Mouse (Mus musculus) neural tube, embryonic 12.5 days (tissue): ENCODE measurements at regions not wholly inside any gene's neighbourhood (a gene's known extent, or its start where the extent isn't known, plus 50 kb on each side); places are given as distances from the start of the nearest gene placed in this dataset.

Source experiments
- ATAC-seq: fragments of 200-750 bp; cut with Nextera tagmentation; 2 replicates; pipeline ENCODE4 v1.8.0; 2017; ENCODE audit warnings: low read depth, mild to moderate bottlenecking, moderate TSS enrichment, moderate library complexity; ENCODE audit not compliant: low FRiP score
- H3K27ac ChIP-seq: fragments of 300-500 bp; sonication (generic); 2 replicates; pipeline ENCODE4 v1.5.1; 2016
- H3K27me3 ChIP-seq: fragments of 300-500 bp; sonication (generic); replicated peaks from 2 replicates; pipeline ENCODE4 v1.6.1; 2016; ENCODE audit warnings: mild to moderate bottlenecking
- H3K36me3 ChIP-seq: fragments of 300-500 bp; sonication (generic); 2 replicates; pipeline ENCODE4 v1.6.1; 2016; ENCODE audit warnings: mild to moderate bottlenecking
- H3K4me1 ChIP-seq: fragments of 300-500 bp; sonication (generic); 2 replicates; pipeline ENCODE4 v1.6.1; 2016
- H3K4me2 ChIP-seq: fragments of 300-500 bp; sonication (generic); replicated peaks from 2 replicates; pipeline ENCODE4 v1.6.1; 2016; ENCODE audit warnings: mild to moderate bottlenecking
- H3K4me3 ChIP-seq: fragments of 300-500 bp; sonication (generic); 2 replicates; pipeline ENCODE4 v1.5.1; 2016
- H3K9ac ChIP-seq: fragments of 300-500 bp; sonication (generic); 2 replicates; pipeline ENCODE4 v1.6.1; 2016; ENCODE audit warnings: mild to moderate bottlenecking
- H3K9me3 ChIP-seq: fragments of 300-500 bp; sonication (generic); 2 replicates; pipeline ENCODE4 v1.6.1; 2016; ENCODE audit warnings: mild to moderate bottlenecking
- WGBS: fragments of 180-500 bp; shearing (Covaris S2); methylation state at CpG from one replicate; pipeline ENCODE4 v1.1.7; 2016; 5-methylcytosine and 5-hydroxymethylcytosine counted together

DNA sequence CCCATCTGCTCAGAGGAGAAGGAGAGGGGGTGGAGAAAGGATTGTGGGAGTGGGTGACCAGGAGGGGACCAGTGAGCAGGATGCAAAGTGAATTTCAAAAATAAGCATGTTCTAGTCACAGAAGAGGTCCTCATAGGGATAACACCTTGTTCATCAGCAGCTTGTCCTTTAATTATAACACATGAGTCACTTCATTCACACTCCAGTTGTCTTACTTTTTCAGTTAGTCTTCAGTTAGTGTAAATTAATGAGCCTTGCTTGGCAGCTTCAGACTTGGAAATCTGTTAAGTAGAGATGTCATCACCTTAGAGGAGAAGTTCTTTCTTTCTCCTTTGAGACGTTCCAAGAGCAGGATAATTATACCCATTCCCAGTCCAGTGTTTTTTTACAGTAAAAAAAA lies 332.3 kb downstream of the Xpnpep1 start:
- Histone ChIP-seq H3K4me3 (no peak overlapping the region), H3K27me3 (no peaks in the 10 kb centered on the region), H3K36me3 (no peaks in the 10 kb centered on the region), H3K9ac (no peak overlapping the region), H3K9me3 (no peaks in the 10 kb centered on the region), H3K4me2 (no peak overlapping the region), H3K4me1 (no peaks in the 10 kb centered on the region), H3K27ac (no peak overlapping the region)
- WGBS, result 86% methylated on average over 1 of the region's 1 CpGs
- ATAC-seq, result no peak

DNA sequence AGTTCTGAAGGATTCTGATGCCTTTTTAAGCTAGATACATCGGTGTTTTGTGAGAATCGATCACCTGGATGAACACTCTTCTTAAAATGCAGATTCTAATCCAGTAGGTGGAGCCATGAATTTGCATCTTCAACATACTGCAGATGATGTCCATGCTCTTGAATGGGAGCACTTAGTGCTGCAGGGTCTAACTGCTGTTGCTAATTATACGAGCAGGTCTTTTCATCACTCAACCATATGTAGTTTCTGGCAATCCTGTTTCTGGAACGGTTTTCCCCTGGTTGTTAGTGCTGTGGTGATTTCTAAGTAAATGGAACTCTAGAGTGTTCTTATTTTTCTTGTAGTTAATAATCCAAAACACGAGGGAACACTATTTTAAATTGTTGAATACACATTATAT lies 379.0 kb downstream of the Xpnpep1 start:
- Histone ChIP-seq H3K9ac (no peak overlapping the region), H3K4me3 (no peak overlapping the region), H3K9me3 (no peaks in the 10 kb centered on the region), H3K36me3 (no peaks in the 10 kb centered on the region), H3K4me1 (no peaks in the 10 kb centered on the region), H3K27me3 (no peaks in the 10 kb centered on the region), H3K27ac (no peak overlapping the region), H3K4me2 (no peak overlapping the region)
- ATAC-seq, result no peak
- WGBS, result 77% methylated on average over 5 of the region's 5 CpGs

DNA sequence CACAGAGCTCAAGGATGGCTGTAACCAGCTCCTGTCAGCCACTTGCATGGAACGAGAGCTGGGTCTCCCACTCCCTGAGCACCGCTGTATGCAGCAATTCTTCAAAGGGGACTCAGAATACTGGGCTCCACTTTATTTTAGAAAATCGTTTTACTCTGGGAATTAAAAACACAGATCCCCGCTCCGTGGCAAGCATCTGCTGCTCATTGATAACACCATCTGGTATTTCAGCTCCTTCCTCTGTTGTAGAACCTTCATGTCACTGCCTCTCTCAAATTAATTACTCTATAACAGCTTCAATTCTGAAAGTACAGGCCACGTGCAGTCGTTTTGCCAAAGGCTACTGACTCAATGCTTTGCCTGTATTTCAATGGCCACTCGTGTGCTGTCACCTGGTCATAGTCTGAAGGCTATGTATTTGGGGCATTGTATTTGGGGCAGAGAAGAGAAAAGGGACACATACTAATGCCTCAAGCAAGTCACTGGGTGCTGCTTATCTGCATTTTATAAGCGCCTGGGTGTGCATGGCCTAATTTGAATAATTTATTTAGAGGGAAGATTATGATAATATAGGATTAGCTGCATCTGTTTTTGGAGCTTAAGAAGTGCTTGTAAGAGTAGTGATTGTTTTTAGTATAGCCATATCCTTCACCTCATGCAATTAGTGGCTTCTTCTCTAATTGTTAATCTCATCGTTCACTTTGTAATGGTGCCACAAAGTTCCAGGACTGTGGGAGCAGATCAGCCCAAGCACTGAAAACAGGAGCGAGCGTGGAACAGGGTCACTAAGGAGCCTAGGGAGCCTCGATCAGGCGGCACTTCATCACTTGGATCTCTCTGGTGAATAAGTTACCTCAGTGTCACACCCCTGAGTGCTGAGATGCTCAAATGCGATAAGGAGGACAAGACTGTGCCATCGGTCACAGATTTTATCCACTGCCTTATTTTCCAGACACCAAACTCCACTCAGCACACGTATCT lies 383.3 kb downstream of the Ins1 start:
- H3K9me3 ChIP-seq, result no peaks in the 10 kb centered on the region
- WGBS, result 59% methylated on average over 17 of the region's 17 CpGs
- no peak overlapping the region for H3K9ac ChIP-seq
- no peak overlapping the region for H3K4me2 ChIP-seq
- peak; percentile 76 for ATAC-seq
- no peaks in the 10 kb centered on the region for H3K27me3 ChIP-seq
- H3K27ac ChIP-seq, result no peak overlapping the region
- H3K4me3 ChIP-seq, result no peak overlapping the region
- no peaks in the 10 kb centered on the region for H3K4me1 ChIP-seq
- H3K36me3 ChIP-seq, result no peaks in the 10 kb centered on the region

DNA sequence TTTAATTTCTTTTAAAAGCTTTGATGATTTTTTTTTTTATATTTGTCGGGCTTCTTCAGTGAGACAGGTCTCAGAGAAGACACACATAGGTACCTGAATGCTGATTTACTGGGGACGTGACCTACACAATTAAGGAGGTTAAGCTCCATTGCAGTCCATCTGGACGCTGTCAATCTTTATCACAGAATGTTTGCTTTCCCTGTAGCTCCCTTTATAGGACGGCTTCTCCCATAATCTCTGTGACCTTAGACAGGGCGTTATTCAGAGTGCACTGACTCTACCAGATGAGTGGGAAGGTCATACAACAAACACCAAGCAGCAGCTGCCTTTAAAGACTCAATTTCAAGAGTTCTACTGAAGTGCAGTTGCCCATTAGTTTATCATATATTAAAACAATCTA lies 376.1 kb downstream of the Ins1 start:
- Histone ChIP-seq H3K4me3 (no peak overlapping the region), H3K27ac (no peak overlapping the region), H3K4me2 (no peak overlapping the region), H3K4me1 (no peaks in the 10 kb centered on the region), H3K9me3 (no peaks in the 10 kb centered on the region), H3K27me3 (no peaks in the 10 kb centered on the region), H3K9ac (no peak overlapping the region), H3K36me3 (no peaks in the 10 kb centered on the region)
- WGBS, result 60% methylated on average over 5 of the region's 5 CpGs
- no peak for ATAC-seq

DNA sequence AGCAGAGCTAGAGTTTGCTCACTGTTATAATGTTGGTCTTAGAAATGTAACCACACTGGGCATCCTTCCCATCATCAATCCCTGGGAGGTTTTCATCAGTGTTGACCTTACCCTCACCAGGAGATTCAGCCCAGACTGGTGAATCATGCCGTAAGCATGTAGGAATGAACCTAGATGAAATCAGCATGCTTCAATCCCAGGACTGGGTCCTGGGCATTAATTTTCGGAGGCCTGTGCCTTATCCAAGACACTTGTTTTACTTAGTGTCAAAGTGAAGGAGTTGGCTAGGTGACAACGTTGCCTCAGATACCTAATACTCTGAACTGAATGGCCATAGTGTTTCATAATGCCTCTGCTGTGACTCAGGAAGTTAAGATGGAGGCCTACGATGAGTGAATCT lies 368.4 kb downstream of the Ins1 start:
- H3K9me3 ChIP-seq, result no peaks in the 10 kb centered on the region
- H3K9ac ChIP-seq, result no peak overlapping the region
- 82% methylated on average over 4 of the region's 4 CpGs for WGBS
- no peaks in the 10 kb centered on the region for H3K27me3 ChIP-seq
- no peak for ATAC-seq
- H3K4me3 ChIP-seq, result no peak overlapping the region
- no peak overlapping the region for H3K27ac ChIP-seq
- no peaks in the 10 kb centered on the region for H3K36me3 ChIP-seq
- H3K4me1 ChIP-seq, result no peaks in the 10 kb centered on the region
- H3K4me2 ChIP-seq, result no peak overlapping the region

DNA sequence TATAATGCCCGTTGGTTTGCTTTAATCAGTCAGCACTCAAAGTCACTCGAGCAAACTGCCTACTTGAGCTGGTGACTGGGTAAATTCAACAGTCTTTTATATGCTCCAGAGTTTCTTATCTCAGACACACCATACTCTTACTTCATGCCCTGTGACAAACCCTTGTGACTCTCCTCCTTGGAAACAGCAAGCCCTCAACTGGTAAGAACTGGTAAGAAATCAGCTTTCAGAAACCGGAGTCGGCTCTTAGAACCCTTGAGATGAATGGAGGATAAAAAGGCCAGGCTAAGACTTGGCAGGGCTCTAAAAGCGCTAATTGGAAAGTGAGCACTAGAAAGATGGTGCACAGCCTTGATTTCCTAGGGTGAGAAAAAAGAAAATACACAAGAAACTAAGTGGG lies 360.2 kb downstream of the Ins1 start:
- H3K36me3 ChIP-seq, result no peaks in the 10 kb centered on the region
- no peak overlapping the region for H3K4me2 ChIP-seq
- no peak for ATAC-seq
- 79% methylated on average over 5 of the region's 5 CpGs for WGBS
- H3K27me3 ChIP-seq, result no peaks in the 10 kb centered on the region
- H3K4me3 ChIP-seq, result no peak overlapping the region
- H3K9ac ChIP-seq, result no peak overlapping the region
- no peak overlapping the region for H3K27ac ChIP-seq
- no peaks in the 10 kb centered on the region for H3K4me1 ChIP-seq
- H3K9me3 ChIP-seq, result no peaks in the 10 kb centered on the region

DNA sequence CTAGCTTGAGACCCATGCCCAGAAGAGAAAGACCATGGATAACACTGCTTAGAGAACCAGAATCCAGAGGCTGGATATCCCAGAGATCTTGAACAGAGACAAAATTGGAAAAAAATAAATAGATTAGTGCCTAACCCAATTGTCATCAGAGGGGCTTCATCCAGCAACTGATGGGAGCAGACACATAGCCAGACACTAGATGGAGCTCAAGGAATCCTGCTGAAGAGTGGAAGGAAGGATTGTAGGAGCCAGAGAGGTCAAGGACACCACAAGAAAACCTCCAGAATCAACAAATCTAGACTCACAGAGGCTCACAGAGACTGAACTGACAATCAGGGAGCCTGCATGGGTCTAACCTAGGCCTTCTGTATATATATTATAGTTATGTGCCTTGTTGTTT lies 359.4 kb downstream of the Ins1 start:
- H3K9me3 ChIP-seq, result no peaks in the 10 kb centered on the region
- H3K27ac ChIP-seq, result no peak overlapping the region
- no peaks in the 10 kb centered on the region for H3K27me3 ChIP-seq
- ATAC-seq, result no peak
- no peaks in the 10 kb centered on the region for H3K4me1 ChIP-seq
- no peaks in the 10 kb centered on the region for H3K36me3 ChIP-seq
- no peak overlapping the region for H3K4me3 ChIP-seq
- H3K9ac ChIP-seq, result no peak overlapping the region
- no peak overlapping the region for H3K4me2 ChIP-seq

DNA sequence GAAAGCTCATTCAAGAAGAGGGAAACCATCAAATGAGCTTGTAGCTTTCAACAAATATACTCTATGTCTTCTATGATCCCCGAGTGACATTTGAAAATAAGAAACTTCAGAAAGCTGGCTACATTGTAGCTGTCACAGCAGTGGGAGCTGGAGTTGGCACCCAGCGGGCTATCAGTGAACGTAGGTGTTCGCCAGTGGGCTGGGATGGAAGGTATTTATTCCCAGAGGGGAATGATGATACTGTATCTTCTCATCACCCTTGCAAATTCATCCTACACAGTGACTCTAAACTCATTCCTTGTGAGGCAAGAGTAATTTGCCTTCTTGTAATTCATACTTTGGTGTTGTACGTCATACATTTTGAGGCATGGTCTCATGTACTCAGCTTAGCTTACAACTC lies 349.3 kb downstream of the Ins1 start:
- WGBS, result 92% methylated on average over 5 of the region's 5 CpGs

DNA sequence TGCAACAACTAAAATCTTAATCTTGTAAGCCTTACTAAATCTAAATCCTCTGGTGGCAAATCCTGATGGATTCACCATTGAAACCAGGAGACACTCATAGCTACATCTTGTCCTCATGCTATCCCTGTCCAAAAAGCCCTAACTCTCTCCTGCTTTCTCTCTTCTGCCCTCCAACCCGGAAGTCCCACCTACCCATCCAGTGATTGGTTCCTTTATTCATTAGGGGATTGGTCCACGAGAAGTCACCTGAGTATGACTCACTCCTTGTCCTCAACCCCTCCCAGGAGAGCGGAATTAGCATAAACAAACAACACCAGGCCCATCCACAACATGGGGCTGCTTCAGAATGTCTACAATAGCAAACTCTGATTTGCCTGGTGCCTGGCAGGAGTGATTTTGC lies 342.8 kb downstream of the Ins1 start:
- ATAC-seq, result no peak
- Histone ChIP-seq H3K9me3 (no peaks in the 10 kb centered on the region), H3K27me3 (no peaks in the 10 kb centered on the region), H3K36me3 (no peaks in the 10 kb centered on the region), H3K4me3 (no peak overlapping the region), H3K4me1 (no peaks in the 10 kb centered on the region), H3K4me2 (no peak overlapping the region), H3K9ac (no peak overlapping the region), H3K27ac (no peak overlapping the region)
- WGBS, result 70% methylated on average over 3 of the region's 3 CpGs

More for the DNA sequence above, 349.3 kb downstream of the Ins1 start:
- no peaks in the 10 kb centered on the region for H3K27me3 ChIP-seq
- H3K4me3 ChIP-seq, result no peak overlapping the region
- no peaks in the 10 kb centered on the region for H3K4me1 ChIP-seq
- H3K27ac ChIP-seq, result no peak overlapping the region
- no peaks in the 10 kb centered on the region for H3K36me3 ChIP-seq
- no peak overlapping the region for H3K9ac ChIP-seq
- ATAC-seq, result no peak
- no peak overlapping the region for H3K4me2 ChIP-seq
- H3K9me3 ChIP-seq, result no peaks in the 10 kb centered on the region

DNA sequence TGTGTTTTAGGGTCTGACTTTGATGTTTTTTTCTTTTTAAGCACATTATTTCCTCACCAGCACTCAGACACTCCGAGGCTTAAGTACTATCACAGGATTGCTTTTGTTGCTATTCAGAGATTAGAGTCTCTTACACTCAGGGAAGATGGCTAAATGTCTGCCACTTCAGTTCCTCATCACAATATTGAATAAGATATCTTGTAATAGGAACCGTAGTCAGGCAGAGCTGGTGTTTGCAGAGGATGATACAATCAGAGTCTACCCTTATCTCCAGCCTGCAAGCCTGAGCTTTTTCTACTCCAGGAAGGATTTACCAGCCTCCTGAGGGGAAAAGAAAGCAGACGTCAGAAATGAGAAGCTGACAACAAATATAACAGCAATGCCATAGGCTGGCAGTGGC lies 336.3 kb downstream of the Ins1 start:
- no peak overlapping the region for H3K27ac ChIP-seq
- no peaks in the 10 kb centered on the region for H3K27me3 ChIP-seq
- no peak overlapping the region for H3K4me2 ChIP-seq
- WGBS, result 58% methylated on average over 3 of the region's 3 CpGs
- H3K36me3 ChIP-seq, result no peaks in the 10 kb centered on the region
- H3K4me1 ChIP-seq, result no peaks in the 10 kb centered on the region
- no peak overlapping the region for H3K9ac ChIP-seq
- no peaks in the 10 kb centered on the region for H3K9me3 ChIP-seq
- H3K4me3 ChIP-seq, result no peak overlapping the region
- ATAC-seq, result no peak

DNA sequence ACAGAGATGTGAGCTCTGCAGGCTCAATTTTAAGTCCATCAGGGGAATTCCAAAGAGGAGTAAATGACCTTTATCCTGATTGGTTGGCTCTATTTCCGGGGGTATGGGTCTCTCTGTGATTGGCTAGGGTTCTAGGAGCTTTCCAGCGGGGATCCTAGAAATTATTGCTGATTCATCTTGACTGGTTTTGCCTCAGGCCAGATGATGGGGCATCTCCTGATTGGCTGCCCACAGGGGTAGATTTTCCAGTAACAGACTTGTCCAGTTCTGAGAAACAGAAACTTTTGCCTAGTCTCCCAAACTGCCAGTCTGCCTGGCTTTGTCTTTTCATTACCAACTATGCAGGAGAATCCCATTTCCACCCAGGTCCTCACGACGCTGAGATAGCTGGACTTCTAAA lies 301.3 kb downstream of the Ins1 start:
- no peak for ATAC-seq
- Histone ChIP-seq H3K27ac (no peak overlapping the region), H3K36me3 (no peaks in the 10 kb centered on the region), H3K4me1 (no peaks in the 10 kb centered on the region), H3K4me2 (no peak overlapping the region), H3K9me3 (no peaks in the 10 kb centered on the region), H3K9ac (no peak overlapping the region), H3K27me3 (no peaks in the 10 kb centered on the region), H3K4me3 (no peak overlapping the region)
- 83% methylated on average over 4 of the region's 4 CpGs for WGBS

DNA sequence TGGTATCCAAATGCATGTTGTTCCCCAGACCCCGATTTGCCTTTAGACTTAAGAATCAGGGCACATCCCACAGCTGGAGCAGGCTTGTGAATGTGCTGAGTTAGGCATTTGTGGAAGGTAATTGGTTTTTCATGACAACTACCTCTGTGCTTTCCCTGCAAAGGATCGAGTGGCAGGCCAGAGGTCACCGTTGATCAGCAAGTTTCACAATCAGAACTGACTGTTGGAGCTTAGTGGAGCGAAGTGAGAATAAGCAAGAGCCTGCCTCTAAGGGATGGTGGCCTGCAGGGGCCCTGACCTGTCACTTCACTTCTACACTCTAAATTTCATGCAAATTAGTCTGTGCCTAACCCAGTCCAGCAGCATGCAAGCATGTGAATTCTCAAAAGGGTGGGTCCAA lies 270.7 kb downstream of the Ins1 start:
- no peak overlapping the region for H3K9ac ChIP-seq
- no peak for ATAC-seq
- H3K9me3 ChIP-seq, result no peaks in the 10 kb centered on the region
- WGBS, result 30% methylated on average over 4 of the region's 4 CpGs
- no peak overlapping the region for H3K27ac ChIP-seq
- H3K4me1 ChIP-seq, result no peaks in the 10 kb centered on the region
- H3K4me2 ChIP-seq, result no peak overlapping the region
- no peaks in the 10 kb centered on the region for H3K27me3 ChIP-seq
- no peaks in the 10 kb centered on the region for H3K36me3 ChIP-seq
- H3K4me3 ChIP-seq, result no peak overlapping the region

DNA sequence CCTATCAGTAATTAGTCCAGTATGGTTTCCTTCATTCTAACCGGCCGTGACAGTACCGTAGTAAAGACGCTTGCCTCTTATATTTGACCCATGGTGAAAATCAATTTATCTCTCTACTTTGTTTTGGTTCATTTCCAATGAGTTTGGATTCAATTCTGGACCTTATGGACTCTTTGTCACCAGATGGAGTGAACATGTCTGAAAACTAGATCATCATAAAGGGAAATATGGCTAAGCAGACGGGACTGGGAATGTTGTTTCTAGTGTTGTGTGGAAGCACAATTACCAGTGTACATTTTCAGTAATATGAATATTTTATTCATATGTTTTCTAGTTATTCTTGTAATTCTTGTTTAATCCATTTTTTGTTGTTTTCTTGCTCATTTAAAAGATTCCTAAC lies 261.4 kb downstream of the Ins1 start:
- H3K36me3 ChIP-seq, result no peaks in the 10 kb centered on the region
- H3K4me1 ChIP-seq, result no peaks in the 10 kb centered on the region
- H3K27me3 ChIP-seq, result no peaks in the 10 kb centered on the region
- no peak overlapping the region for H3K9ac ChIP-seq
- WGBS, result 90% methylated on average over 5 of the region's 5 CpGs
- H3K4me3 ChIP-seq, result no peak overlapping the region
- no peaks in the 10 kb centered on the region for H3K9me3 ChIP-seq
- no peak overlapping the region for H3K27ac ChIP-seq
- ATAC-seq, result no peak
- no peak overlapping the region for H3K4me2 ChIP-seq
